Mouse (Mus musculus): ENCODE measurements around the gene Arhgef28.

DNA sequence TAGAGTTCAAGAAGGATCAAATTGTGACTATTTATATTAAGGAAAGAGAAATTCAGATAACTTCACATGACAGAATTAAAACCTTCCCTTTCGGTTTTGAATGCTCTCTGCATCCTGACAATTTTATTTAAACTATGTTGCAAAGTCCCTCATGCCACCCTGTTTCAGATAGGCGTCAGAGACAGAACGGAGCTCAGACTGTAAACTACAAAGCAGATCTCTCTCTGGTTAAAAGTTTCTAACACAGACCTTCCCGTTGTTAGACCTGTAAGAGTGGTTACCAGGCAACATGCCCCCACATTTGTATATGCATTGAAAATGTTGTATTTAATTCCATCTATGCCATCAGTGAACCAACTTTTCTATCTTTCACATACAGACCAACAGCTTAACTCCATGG, 246.1 kb downstream of the Arhgef28 start:
- TF ChIP-seq CTCF (IDR thresholded peaks at IDR 0.05; ENCODE audit: borderline replicate concordance, insufficient read depth, low read depth, low read length) (no peak), POLR2A (IDR thresholded peaks at IDR 0.05; ENCODE audit: borderline replicate concordance, insufficient read depth, low read length) (no peak)
